Mouse (Mus musculus): ENCODE measurements around the gene Dock4.

DNA sequence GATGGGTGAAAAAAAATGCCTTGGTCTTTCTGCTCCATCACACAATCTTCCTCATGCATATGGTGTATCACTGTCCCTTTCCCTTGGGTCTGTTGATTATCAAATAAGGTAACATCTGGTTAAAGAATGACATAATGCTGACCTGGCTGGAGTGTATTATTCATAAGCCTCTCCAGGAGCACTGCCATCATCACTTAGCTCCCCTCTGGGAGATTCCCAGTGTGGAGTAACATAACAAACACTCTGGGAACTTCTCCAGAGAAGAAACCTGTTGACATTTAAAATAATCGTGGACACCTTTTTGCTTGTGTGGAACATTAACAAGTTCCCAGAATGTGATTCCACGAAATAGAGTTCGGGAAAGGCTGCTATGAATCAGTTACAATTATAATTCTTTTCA lies 128.3 kb downstream of the Dock4 start:
- TF ChIP-seq POLR2A (IDR thresholded peaks at IDR 0.05; ENCODE audit: insufficient read depth, low read depth, low read length) (no peak), CTCF (IDR thresholded peaks at IDR 0.05) (no peak)
